Mouse (Mus musculus) olfactory bulb, adult 2 months (tissue): ENCODE results near the gene Ccdc141. TPM values are rescaled to one million over a fixed set of nuclear protein-coding genes. Genes with fewer than 3 reads are reported as not detected.

ENCODE experiments used
- H3K27ac ChIP-seq: fragments of 200-500 bp; 2 replicates; pipeline ENCODE4 v1.5.1; 2012; ENCODE audit warnings: low read depth, low read length; ENCODE audit not compliant: insufficient read depth
- H3K4me1 ChIP-seq: fragments of 200-500 bp; 2 replicates; pipeline ENCODE4 v1.6.1; 2012; ENCODE audit warnings: low read length; ENCODE audit not compliant: control insufficient read depth, insufficient read depth
- H3K4me3 ChIP-seq: fragments of 200-500 bp; 2 replicates; pipeline ENCODE4 v1.5.1; 2012; ENCODE audit warnings: mild to moderate bottlenecking, low read depth, low read length, moderate library complexity; ENCODE audit not compliant: insufficient read depth
- CTCF ChIP-seq: fragments of 200-500 bp; IDR thresholded peaks from 2 replicates; pipeline ENCODE4 v1.5.1; 2012; ENCODE audit warnings: low read depth, mild to moderate bottlenecking, low read length, moderate library complexity; ENCODE audit not compliant: insufficient read depth
- POLR2A ChIP-seq: fragments of 200-500 bp; IDR thresholded peaks from 2 replicates; pipeline ENCODE4 v1.6.1; 2012; ENCODE audit warnings: mild to moderate bottlenecking, low read depth, low read length, moderate library complexity; ENCODE audit not compliant: insufficient read depth
- WGBS: fragments of 180-500 bp; shearing (Covaris S2); methylation state at CpG from one replicate; pipeline ENCODE4 v1.1.7; 2018; 5-methylcytosine and 5-hydroxymethylcytosine counted together
- polyA plus RNA-seq: library from polyadenylated mRNA; stranded (reverse); fragments of >200 nt; gene quantifications from 2 replicates; pipeline ENCODE4 v1.2.4, GENCODE M21; 2012; ENCODE audit warnings: low replicate concordance; ENCODE audit not compliant: missing spikeins, insufficient read depth, insufficient read length

Gene Ccdc141
- polyA plus RNA-seq, 1 experiment = not detected

- WGBS = 94% methylated on average over 8 of the region's 8 CpGs
- H3K27ac ChIP-seq = no peak overlapping the region
- TF ChIP-seq POLR2A = no peak
- no peak for TF ChIP-seq CTCF
- H3K4me3 ChIP-seq = no peak overlapping the region
- H3K4me1 ChIP-seq = no peaks in the 10 kb centered on the region
Measured at GRCm38 (mm10) chr2:77151255-77151654, 19.2 kb downstream of the Ccdc141 start.

GRCm38 (mm10) chr2:77149576-77149975 is 20.9 kb downstream of the Ccdc141 start:
- 40% methylated on average over 2 of the region's 2 CpGs for WGBS
- no peaks in the 10 kb centered on the region for H3K4me1 ChIP-seq
- H3K27ac ChIP-seq = no peak overlapping the region
- H3K4me3 ChIP-seq = no peak overlapping the region
- TF ChIP-seq POLR2A (no peak), CTCF (no peak)

- Histone ChIP-seq H3K4me3 (no peak overlapping the region), H3K4me1 (no peaks in the 10 kb centered on the region), H3K27ac (no peak overlapping the region)
- 67% methylated on average over 4 of the region's 4 CpGs for WGBS
- TF ChIP-seq POLR2A = no peak
- no peak for TF ChIP-seq CTCF
Measured at GRCm38 (mm10) chr2:77148215-77148614, 22.2 kb downstream of the Ccdc141 start.

DNA sequence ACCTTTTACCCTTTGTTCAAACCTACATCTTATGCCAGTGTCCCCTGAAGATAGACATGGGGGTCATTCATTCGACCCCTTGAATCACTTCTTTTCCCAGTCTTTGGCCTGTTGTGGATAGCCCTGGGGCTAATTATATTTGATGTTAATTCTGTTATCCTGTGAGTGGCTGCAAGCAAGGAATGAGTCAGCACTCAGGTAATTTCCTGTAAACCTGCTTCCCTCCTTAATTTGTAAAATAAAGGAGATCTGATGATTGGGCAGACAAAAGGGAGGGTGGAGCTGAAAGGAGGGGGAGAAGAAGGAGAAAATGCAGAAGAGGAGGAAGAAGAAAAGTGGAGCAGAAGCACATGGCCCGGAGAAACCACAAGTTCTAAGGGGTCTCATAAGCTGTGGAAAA is 23.5 kb downstream of the Ccdc141 start:
- Histone ChIP-seq H3K4me1 (no peaks in the 10 kb centered on the region), H3K27ac (peak overlapping the region; percentile 35; the same call in 1 of the 2 replicates), H3K4me3 (no peak overlapping the region)
- whole genome bisulfite sequencing = 85% methylated on average over 2 of the region's 2 CpGs
- TF ChIP-seq POLR2A (no peak), CTCF (no peak)

DNA sequence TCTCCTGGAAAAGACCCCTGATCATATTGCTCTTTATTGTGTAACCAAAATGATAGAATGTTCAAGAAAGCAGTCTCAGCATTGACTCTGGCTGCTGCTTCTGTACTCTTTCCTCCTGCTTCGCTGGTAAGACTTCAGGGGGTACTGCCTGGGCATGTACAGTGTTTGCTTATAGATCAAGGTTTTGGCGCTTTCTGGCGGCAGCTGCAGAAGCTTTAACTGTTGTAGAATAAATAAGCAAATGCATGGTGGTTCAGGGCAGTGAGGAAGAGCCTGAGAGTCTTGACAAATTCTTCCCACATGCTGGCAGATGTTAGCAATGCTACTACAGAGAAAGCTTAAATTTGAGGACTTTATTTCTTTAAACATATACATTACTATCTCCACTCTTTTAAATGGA is 24.1 kb downstream of the Ccdc141 start:
- no peak for TF ChIP-seq CTCF
- no peak for TF ChIP-seq POLR2A
- 27% methylated on average over 3 of the region's 3 CpGs for WGBS
- Histone ChIP-seq H3K4me1 (no peaks in the 10 kb centered on the region), H3K4me3 (no peak overlapping the region), H3K27ac (peak overlapping the region; percentile 42)

GRCm38 (mm10) chr2:77143536-77143935 is 26.9 kb downstream of the Ccdc141 start:
- Histone ChIP-seq H3K4me1 (no peaks in the 10 kb centered on the region), H3K4me3 (no peak overlapping the region), H3K27ac (no peak overlapping the region)
- 79% methylated on average over 6 of the region's 6 CpGs for WGBS
- no peak for TF ChIP-seq POLR2A
- no peak for TF ChIP-seq CTCF

DNA sequence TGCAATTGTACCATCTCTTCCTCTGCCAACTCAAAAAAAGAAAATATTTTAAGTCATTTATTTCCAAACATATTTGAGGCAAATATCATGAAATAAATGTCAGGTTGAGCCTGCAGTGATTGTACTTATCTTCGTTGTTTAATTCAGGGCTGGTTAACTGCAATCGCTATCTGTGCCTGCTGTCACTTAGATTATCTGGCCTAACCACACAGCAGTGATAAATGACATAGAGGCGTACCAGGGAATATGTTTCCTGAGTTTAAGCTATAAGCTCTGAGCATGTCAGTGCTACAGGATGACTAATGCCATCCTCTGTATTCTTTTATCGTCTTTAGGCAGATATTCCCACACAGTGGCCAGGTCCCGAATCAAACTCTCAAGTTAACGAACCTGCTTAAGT is 31.6 kb downstream of the Ccdc141 start:
- WGBS = 71% methylated on average over 6 of the region's 6 CpGs
- TF ChIP-seq POLR2A = no peak
- TF ChIP-seq CTCF = no peak

DNA sequence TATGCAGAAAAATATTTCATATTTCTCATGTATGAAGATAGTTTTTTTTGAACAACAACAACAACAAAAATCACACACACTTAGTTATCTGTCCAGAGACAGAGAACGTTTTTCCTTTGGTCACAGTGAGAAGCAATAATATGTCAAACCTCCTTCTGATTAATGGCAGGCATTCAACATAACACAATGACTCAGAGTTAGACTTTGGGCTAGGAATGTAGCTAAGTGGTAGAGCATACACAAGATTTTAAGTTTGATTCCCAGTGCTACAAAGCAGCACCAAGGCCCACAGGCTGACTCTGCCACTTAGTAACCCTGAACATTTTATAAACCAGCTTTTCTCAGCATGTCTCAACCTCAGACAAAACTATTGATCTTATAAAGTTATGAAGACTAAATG is 35.5 kb downstream of the Ccdc141 start:
- WGBS = 47% methylated on average over 1 of the region's 1 CpGs
- no peak overlapping the region for H3K4me3 ChIP-seq
- H3K4me1 ChIP-seq = peaks cover 7% of the 10 kb centered on the region
- H3K27ac ChIP-seq = no peak overlapping the region
- TF ChIP-seq POLR2A (no peak), CTCF (no peak)

More for the DNA sequence above, 31.6 kb downstream of the Ccdc141 start:
- H3K4me1 ChIP-seq = no peaks in the 10 kb centered on the region
- H3K4me3 ChIP-seq = no peak overlapping the region
- H3K27ac ChIP-seq = no peak overlapping the region

DNA sequence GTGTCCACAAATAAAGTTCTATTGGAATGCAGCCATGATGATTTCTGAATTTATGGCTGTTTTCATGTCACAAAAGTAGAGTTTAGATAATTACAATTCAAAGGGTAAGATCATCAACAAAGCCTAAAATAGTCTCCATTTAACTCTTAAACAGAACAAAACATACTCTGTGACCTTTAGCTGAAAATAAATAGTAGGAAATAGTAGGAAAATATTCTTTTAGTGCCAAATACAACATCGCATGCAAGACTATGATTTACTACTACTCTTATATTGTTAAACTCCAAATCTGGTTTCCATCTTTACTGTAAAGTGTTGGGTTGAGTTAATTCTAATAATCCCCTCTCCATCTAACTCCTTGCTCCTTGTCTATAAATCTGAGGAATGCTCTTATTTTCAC is 37.0 kb downstream of the Ccdc141 start:
- WGBS = 60% methylated on average over 1 of the region's 1 CpGs
- no peak overlapping the region for H3K27ac ChIP-seq

DNA sequence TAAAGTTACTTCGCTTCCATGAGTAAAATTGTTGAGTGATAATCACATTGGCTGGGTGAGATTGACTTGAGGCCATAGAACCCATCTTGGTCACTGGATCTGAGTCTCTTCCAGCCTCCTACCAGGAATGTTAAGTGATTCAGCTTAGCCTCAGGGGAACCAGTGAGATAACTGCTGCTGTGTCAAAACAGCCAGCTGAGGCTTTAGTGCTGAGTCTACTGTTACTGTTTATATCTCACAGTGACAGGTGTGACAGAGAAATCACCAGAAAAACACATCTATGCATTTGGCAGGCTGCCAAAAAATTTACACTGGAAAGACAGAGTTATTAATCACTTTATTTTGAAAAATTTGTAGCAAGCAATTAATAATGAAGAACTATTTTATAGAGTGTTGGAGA is 43.5 kb downstream of the Ccdc141 start:
- H3K4me1 ChIP-seq = peaks cover under 1% of the 10 kb centered on the region; the same call in 1 of the 2 replicates
- H3K4me3 ChIP-seq = no peak overlapping the region
- TF ChIP-seq POLR2A (no peak), CTCF (no peak)
- H3K27ac ChIP-seq = no peak overlapping the region; the same call in 1 of the 2 replicates
- 97% methylated on average over 1 of the region's 1 CpGs for WGBS

More for the DNA sequence above, 37.0 kb downstream of the Ccdc141 start:
- no peak overlapping the region for H3K4me3 ChIP-seq
- no peak for TF ChIP-seq CTCF
- TF ChIP-seq POLR2A = no peak
- H3K4me1 ChIP-seq = peaks cover 7% of the 10 kb centered on the region
